Mouse (Mus musculus) liver, embryonic 14.5 days (tissue): ENCODE results near the gene Tor1a.

Experiments
- CTCF ChIP-seq: IDR thresholded peaks from 2 replicates; pipeline ENCODE4 v1.5.1; 2016; ENCODE audit warnings: antibody characterized with exemption, low read depth, control low read depth
- EP300 ChIP-seq: IDR thresholded peaks from 2 replicates; pipeline ENCODE4 v1.6.1; 2016; ENCODE audit warnings: antibody characterized with exemption, low read depth

- TF ChIP-seq CTCF (no peak), EP300 (peak; percentile 37; the same call in 1 of the 2 replicates)
Measured at GRCm38 (mm10) chr2:30958726-30959125, 9.0 kb downstream of the Tor1a start.
